Mouse (Mus musculus) bone marrow macrophage, adult 2 months (primary cell): ENCODE measurements around the gene Bend5.

Source experiments
- CTCF ChIP-seq: IDR thresholded peaks from 2 replicates; pipeline ENCODE4 v1.5.1; 2012; ENCODE audit warnings: low read depth, mild to moderate bottlenecking, low read length, moderate library complexity
- POLR2A ChIP-seq: IDR thresholded peaks from 2 replicates; pipeline ENCODE4 v1.6.1; 2012; ENCODE audit warnings: mild to moderate bottlenecking, low read depth, low read length, borderline replicate concordance

DNA sequence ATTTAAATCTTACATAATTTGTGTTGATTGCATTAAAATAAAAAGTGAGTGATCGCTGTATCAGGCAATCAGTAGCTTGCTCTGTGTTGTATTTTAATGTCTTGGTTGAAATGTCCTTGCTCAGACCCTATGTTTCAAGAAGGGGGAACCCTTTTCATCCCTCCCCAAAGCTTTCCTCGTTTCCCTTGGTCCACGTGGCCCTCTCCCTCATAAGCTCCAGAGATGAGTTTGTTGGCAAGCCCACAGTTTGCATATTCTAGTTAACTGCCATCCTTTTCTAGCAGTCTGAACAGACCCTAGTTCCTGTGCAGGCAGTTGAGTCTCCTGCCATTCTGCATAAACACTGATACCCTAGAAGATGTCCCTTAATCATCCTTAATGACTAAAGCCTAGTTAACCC is 33.1 kb downstream of the Bend5 start:
- TF ChIP-seq CTCF (no peak), POLR2A (no peak)
